Mouse (Mus musculus) right cerebral cortex, postnatal 14 days (tissue): ENCODE measurements at regions not wholly inside any gene's neighbourhood (a gene's known extent, or its start where the extent isn't known, plus 50 kb on each side); places are given as distances from the start of the nearest gene placed in this dataset.
A peak's percentile ranks its signal among the peaks of the same experiment; 100 is the strongest.

ENCODE experiments used
- DNase-seq: peaks from one replicate; pipeline ENCODE4 v3.0.0; 2022

GRCm38 (mm10) chr4:93935692-93936091, 600.4 kb upstream of the Tusc1 start:
- no peak for DNase-seq

- DNase-seq: no peak
Measured at GRCm38 (mm10) chr4:93927117-93927516, 591.8 kb upstream of the Tusc1 start.

DNA sequence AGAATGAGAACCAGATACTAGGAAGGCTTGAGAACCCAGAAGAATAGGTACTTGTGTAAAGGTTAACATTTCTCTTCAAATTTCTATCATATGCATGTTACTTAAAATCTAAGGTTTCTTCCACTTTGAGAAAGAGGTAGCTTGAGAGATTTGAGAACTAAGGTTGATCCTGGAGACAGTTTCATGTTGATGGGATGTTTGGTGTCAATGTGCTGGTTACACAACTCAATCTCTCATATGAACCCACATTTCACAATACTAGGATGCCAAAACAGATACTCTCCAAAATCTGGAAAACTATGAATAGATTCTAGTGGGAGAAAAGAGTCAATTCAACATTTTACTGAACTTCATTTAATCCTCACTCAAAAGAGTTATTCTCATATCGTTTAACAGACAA, 589.1 kb upstream of the Tusc1 start:
- DNase-seq: no peak

DNA sequence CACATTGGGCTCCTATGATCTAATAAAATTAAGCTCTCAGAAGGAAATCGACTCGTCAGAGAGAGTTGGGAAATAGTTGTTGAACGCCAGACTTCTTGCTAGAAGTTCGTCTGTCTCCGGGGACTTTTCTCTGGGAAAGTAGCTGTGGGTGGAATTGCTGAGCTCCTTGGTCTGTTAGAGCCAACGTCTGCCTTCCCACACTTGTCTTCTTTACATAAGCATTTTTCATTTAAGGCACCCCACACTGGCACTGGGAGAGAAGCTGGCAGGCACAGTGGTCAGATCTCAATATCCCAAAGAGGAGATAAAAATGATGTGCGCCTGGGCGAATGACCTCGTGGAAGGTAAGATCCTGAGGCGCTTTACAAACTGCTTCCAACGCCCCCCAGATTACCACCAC, 551.3 kb upstream of the Tusc1 start:
- DNase-seq: peak; percentile 6

GRCm38 (mm10) chr4:93881318-93881717, 546.0 kb upstream of the Tusc1 start:
- DNase-seq: no peak

DNA sequence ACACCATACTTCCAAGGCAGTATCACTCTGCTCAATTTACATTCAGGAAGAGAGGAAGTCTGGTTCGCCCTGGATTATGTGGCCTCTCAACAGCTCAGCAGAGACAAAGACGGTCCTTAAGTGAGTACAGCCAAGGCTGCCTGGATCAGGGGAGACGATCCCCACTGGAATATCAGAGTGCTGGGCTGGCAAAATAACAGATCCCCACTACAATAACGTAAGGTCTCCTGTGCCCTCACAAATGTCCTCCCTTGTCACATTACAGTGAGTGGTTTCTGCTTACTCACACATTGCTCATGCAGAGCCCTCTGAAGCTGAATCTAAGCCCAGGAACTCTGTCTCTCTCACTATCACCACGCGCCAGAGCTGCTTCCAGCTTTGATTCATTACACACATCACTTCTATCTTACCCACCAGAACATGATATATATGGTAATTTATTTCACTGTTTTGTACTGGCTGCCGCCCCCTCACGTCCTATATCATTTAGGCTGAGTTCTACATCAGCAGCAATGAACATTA, 544.1 kb upstream of the Tusc1 start:
- peak; percentile 12 for DNase-seq

GRCm38 (mm10) chr4:93873271-93873670, 538.0 kb upstream of the Tusc1 start:
- no peak for DNase-seq

DNA sequence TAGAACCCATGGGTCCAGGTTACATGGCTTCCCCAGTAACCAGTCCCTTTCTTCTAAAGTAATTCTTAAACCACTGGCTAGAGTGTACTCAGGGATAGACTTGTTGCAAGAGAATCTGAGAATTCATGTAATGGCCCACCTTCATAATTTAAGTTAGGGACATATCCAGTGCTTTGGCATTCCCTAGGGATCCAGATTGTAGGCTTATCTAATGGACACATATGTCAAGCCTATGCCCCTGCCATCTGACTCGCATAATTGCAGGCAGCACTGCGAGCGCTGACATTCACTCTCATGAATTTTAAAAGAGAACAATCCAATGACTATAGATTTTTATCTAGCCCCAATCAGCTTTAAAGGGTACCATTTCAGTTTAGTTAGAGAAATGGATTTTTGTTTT, 518.1 kb upstream of the Tusc1 start:
- DNase-seq: no peak

DNA sequence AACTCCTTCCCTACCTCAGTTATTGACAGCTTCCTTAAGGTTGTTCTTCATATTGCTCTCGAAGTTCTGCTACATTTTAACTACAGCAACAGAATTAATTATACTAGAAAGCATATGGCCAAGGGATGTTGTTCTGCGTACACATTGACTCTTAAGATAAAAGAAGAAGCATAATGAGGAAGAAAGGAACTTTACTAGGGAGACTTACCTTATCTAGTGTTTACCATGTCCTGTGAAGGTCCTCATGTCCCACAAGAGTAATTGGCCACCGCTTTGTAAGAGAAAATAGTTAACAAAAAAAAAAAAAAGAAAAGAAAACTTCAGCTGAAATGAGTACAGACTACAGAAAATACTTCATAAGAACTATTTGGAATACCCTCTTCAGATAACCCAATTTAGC, 513.9 kb upstream of the Tusc1 start:
- DNase-seq: no peak

DNA sequence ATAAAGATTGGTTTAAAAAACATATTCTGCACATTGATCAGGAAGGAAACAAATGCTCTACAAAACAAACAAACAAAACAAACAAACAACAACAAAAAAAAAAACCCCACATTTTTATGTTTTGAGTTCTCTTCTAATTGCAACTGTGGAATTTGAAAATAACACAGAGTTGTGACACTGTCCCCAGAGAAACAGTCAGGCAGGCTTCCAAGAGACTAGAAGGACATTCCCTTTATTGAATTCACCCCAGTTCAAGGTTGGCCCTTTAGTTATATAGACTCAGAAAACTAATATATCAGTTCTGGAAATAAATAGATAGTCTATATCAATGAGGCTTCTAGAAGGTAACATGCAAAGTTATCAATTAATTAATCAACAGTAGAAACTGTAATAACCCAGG, 495.4 kb upstream of the Tusc1 start:
- no peak for DNase-seq

DNA sequence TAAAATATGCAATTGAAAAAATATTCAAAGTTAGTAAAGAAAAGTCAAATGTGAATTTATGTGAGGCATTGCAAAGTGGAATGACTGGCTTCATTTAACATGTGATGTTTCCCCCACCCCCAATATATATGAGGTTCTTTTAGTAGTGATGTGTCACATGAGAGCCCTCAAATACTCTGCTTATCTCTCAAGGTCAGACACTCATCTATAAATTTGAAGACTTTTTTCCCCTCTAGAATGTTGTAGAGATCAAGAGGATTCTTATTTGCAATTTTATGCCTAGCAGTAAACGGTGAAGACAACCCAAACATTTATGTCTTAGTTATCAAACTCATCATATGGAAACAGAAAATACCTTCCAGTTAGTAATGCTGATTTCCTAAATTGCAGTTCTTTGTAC, 457.8 kb upstream of the Tusc1 start:
- no peak for DNase-seq

DNA sequence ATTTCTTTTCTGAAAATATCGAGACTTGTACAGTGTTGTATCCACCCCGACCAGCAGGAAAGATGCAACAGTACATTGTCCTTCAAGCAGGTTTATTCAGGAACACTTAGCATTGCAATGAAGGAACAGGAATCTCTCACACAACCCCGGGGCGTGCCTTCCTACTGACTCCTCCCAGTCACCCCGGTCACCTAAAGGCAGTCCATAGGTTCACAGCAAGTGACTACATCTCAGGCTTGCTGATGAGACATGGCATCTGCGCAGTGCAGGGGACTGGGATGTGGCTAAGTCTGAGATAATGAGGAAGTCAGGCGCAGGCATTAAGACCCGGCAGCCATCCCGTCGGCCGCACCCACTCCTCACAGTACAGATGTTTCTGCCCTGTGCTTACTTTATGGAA, 454.8 kb upstream of the Tusc1 start:
- no peak for DNase-seq

- no peak for DNase-seq
Measured at GRCm38 (mm10) chr4:93754497-93754896, 419.2 kb upstream of the Tusc1 start.

- no peak for DNase-seq
Measured at GRCm38 (mm10) chr4:93746326-93746725, 411.0 kb upstream of the Tusc1 start.

DNA sequence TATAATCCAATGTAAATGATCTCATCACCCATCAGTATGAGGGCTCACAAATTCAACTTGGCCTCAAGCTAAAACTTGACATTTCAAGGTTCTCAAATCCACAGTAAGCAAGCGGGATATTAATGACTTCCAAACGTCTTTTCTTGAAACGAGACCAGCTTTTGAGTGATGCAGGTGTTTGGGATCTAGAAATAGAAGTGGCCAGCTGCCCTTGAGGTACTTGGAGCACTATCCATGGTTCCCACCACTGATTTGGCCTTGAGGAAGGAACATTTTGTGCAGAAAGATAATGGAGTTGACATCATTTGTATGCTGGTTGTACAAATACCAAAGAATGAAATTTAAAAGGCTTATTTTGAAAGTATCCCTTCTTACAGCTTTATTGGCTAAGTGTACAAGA, 378.4 kb upstream of the Tusc1 start:
- no peak for DNase-seq

GRCm38 (mm10) chr4:93676403-93677039, 341.2 kb upstream of the Tusc1 start:
- no peak for DNase-seq

DNA sequence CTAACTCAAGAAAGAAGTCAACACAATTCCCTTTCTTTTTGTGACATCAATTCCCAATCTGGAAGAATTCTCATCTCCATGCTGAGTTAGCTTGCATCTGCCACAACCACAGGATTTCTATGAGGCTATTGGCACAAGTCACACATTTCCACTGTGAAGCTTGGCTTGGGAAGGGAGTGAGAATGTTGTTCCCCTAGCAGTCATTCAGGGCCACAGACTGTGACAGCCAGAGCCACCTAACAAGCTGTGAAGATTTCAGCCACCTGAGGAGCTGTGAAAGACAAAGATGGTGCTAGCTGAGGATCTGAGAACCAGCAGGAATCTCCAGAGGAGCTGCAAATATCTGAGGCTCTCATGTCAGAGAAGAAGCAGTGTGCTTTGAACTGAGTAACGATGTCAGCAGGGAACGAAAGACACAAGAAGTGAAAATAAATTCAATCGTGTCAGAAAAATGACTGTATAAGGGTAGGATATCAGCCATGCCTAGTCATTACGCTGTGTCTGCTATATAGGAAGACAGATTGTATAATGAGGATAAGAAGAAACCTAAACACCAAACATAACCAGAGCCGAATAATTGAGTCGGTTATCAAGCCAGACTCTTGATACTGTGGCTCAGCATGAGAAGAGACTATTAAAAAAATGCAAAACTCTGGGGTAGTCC, 340.6 kb upstream of the Tusc1 start:
- DNase-seq: no peak

- no peak for DNase-seq
Measured at GRCm38 (mm10) chr4:93669050-93669449, 333.7 kb upstream of the Tusc1 start.

DNA sequence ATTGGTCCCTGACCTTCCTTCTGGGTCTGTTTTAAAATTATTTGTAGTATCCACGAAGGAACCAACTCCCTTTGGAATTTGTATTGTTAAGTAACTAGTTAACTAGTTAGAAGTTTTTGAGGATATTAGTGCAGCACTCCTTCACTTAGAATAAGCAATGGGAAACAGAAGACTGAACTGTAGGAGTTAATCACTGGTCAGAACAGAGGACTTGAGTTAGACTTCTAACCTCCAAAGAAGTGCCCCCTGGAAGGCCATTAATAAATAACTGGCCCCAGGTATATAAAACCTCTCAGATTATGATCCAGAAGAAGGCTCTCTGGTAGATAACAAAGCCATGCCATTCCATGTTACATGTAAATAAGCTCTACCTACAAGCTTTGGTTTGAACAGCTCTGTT, 329.0 kb upstream of the Tusc1 start:
- no peak for DNase-seq

DNA sequence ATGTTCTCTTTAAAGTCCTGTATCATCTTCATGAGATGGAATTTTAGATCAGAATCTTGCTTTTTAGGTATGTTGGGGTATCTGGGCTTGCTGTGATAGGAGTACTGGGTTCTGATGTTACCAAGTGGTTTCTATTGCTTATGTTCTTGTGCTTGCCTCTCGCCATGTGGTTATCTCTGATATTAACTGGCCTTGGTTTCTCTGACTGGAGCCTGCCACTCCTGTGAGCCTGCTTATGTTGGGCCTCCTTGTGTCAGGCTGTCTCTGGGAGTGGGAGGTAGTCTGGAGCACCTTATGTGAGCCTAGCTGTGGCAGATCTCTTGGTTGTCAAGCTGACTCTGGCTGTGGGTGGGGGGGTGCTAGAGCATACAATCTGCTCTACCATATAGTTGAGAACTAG, 302.9 kb upstream of the Tusc1 start:
- DNase-seq: no peak

DNA sequence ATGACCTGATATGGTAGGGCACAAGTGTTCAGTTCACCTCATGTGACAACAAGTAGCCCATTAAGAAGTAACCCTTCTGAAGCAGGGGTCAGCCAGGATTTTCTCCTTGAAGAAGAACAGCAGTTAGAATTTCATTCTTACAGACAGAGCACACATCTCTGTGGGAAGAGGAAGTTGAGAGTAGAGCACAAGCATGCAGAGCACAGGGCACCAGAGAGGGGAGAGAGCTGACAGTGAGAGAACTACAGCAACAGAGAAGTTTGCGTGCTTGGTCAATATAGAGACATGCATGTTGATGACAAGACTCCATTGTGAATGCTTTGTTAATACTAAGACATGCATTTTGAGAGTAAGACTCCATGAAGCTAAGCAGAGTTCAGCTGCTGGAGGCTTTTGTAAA, 263.2 kb upstream of the Tusc1 start:
- no peak for DNase-seq

DNA sequence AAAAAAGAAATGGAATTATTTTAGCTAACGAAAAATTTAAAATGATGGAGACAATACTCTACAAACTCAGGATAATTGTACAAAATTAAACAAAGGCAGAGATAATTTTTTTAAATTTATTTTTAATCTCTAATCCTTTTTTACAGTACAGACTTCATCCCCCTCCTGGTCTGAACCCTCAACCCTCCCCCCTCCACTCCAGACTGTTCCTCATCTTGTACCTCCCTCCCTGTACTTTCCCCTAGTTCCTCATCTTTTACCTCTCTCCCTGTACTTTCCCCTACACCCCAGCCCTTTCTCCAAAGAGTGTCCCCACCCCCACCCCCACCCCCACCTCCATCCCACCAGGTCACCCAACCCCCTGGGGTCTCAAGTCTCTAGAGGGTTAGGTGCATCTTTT, 249.0 kb upstream of the Tusc1 start:
- DNase-seq: no peak

GRCm38 (mm10) chr4:93583670-93584303, 248.5 kb upstream of the Tusc1 start:
- DNase-seq: no peak

- no peak for DNase-seq
Measured at GRCm38 (mm10) chr4:93579343-93579742, 244.0 kb upstream of the Tusc1 start.
